Mouse (Mus musculus): ENCODE measurements around the gene Lrrc19. TPM values are rescaled to one million over a fixed set of nuclear protein-coding genes. Genes with fewer than 3 reads are reported as not detected.

Lrrc19 gene
- polyA plus RNA-seq, 1 experiment from 2014 or later = 0.81 TPM

DNA sequence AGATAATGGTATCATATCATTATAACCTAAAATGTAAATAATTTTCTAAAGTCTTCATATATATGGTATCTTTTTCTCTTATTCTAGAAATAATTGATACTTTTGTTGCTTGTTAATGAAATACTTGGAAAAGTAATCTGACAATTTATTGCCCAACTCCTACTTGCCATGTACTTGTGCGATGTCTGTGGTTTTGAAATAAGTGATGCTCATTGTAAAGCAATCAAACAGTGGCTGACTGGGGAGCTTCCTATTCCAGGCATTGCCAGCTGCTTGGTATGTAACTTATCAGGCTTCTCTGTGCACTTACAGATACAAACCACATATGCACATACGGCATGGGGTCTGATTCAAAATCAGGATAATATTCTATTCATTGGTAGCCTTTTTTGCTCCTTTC, 29.9 kb downstream of the Lrrc19 start:
- H3K4me3 ChIP-seq (replicated peaks) = no peak overlapping the region
- H3K27me3 ChIP-seq = no peaks in the 10 kb centered on the region
- no peaks in the 10 kb centered on the region for H3K9me3 ChIP-seq (replicated peaks)
- no peak overlapping the region for H3K4me2 ChIP-seq (replicated peaks)
- 49% methylated on average over 2 of the region's 2 CpGs for WGBS
- H3K4me1 ChIP-seq = 0 out of 2 replicates have a peak, but pooled peaks cover 3% of the 10 kb centered on the region
- no peak overlapping the region for H3K27ac ChIP-seq (replicated peaks)
- no peak for ATAC-seq (ENCODE audit: insufficient number of reproducible peaks, low FRiP score, low TSS enrichment, low read depth)
- H3K9ac ChIP-seq = no peak overlapping the region
- H3K36me3 ChIP-seq = 0 out of 2 replicates have a peak, but pooled peaks cover 5% of the 10 kb centered on the region

DNA sequence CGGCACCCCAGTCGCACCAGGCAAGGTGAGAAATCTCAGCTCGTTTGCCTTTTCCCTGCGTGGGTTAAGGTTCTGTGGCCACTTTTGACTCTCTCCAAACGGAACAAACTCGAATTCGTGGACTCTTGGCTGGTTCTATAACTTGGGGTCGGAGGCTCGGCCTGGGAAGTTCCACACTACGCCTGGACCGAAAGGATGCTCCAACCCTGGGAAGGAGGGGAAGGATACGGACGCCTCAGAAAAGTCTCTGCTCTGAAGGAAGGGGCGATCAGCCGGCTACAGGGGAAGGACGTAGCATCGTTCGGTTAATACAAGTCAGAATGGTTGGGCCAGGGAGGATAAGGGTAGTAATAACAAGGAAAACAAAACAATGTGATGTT, 35.3 kb downstream of the Lrrc19 start:
- H3K4me3 ChIP-seq (replicated peaks) = peak overlapping the region; percentile 74
- H3K36me3 ChIP-seq = no peaks in the 10 kb centered on the region
- H3K27me3 ChIP-seq = no peaks in the 10 kb centered on the region
- H3K9me3 ChIP-seq (replicated peaks) = no peaks in the 10 kb centered on the region
- peak overlapping the region; percentile 60 for H3K4me2 ChIP-seq (replicated peaks)
- WGBS = under 1% methylated on average over 18 of the region's 18 CpGs
- ATAC-seq (ENCODE audit: insufficient number of reproducible peaks, low FRiP score, low TSS enrichment, low read depth) = peak; percentile 73
- peak overlapping the region; percentile 85 for H3K27ac ChIP-seq (replicated peaks)
- 0 out of 2 replicates have a peak, but pooled peaks cover 3% of the 10 kb centered on the region for H3K4me1 ChIP-seq
- H3K9ac ChIP-seq = peak overlapping the region; percentile 73

- H3K4me3 ChIP-seq (replicated peaks) = peak within 1 kb of the TSS; percentile 74
- peak; percentile 100 for ATAC-seq (ENCODE audit: insufficient number of reproducible peaks, low FRiP score, low TSS enrichment, low read depth)
- peak within 1 kb of the TSS; percentile 73 for H3K9ac ChIP-seq
Observed at GRCm38 (mm10) chr4:94613972-94614626, 35.8 kb downstream of the Lrrc19 start, which contains the start of gene Ift74. Ift74 (plus strand) TSS chr4:94614491.

GRCm38 (mm10) chr4:94610339-94610738, 39.6 kb downstream of the Lrrc19 start:
- Histone ChIP-seq H3K27ac (replicated peaks) (no peak overlapping the region), H3K4me2 (replicated peaks) (no peak overlapping the region), H3K9ac (no peak overlapping the region), H3K9me3 (replicated peaks) (no peaks in the 10 kb centered on the region), H3K4me3 (replicated peaks) (no peak overlapping the region), H3K27me3 (no peaks in the 10 kb centered on the region), H3K4me1 (0 out of 2 replicates have a peak, but pooled peaks cover 1% of the 10 kb centered on the region), H3K36me3 (no peaks in the 10 kb centered on the region)
- WGBS = 73% methylated on average over 3 of the region's 3 CpGs
- ATAC-seq (ENCODE audit: insufficient number of reproducible peaks, low FRiP score, low TSS enrichment, low read depth) = no peak

More at GRCm38 (mm10) chr4:94613972-94614626, 35.8 kb downstream of the Lrrc19 start, which contains the start of gene Ift74:
- Histone ChIP-seq H3K36me3 (no peaks in the 10 kb centered on the region), H3K9me3 (replicated peaks) (no peaks in the 10 kb centered on the region), H3K27me3 (no peaks in the 10 kb centered on the region), H3K4me2 (replicated peaks) (peak within 1 kb of the TSS; percentile 60), H3K27ac (replicated peaks) (peak within 1 kb of the TSS; percentile 85), H3K4me1 (0 out of 2 replicates have a peak, but pooled peaks cover 3% of the 10 kb centered on the region)
- WGBS = 3% methylated on average over 29 of the region's 29 CpGs

GRCm38 (mm10) chr4:94605591-94605990, 44.4 kb downstream of the Lrrc19 start:
- Histone ChIP-seq H3K4me2 (replicated peaks) (no peak overlapping the region), H3K27ac (replicated peaks) (no peak overlapping the region), H3K4me1 (peaks cover 13% of the 10 kb centered on the region; the same call in 1 of the 2 replicates), H3K9ac (no peak overlapping the region), H3K4me3 (replicated peaks) (no peak overlapping the region), H3K27me3 (no peaks in the 10 kb centered on the region), H3K9me3 (replicated peaks) (no peaks in the 10 kb centered on the region), H3K36me3 (no peaks in the 10 kb centered on the region)
- no peak for ATAC-seq (ENCODE audit: insufficient number of reproducible peaks, low FRiP score, low TSS enrichment, low read depth)
- 83% methylated on average over 2 of the region's 2 CpGs for WGBS

DNA sequence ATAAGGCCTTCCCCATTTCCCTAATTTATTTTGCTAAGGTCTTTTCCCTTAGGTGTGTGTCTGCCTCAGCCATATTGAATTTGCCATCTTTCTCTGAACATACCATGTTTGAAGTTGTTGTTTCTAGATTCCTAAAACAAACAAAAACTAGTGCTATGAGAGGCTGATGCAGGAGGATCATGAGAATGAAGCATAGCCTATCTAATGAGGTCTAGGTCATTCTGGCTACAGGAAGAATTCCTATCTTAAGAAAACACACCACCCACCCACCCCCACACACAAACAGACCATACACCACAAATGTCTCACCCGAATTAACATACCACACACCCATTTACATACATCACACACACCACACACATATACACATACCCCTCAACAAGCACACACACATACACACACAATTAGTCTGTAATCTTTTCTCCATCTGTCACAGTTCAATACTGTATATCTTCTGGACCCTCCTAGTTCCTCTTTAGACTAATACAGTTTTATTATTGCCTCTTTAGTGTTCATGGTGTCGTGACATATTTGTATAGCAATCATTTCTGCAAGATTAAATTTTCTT, 45.4 kb downstream of the Lrrc19 start:
- 93% methylated on average over 2 of the region's 2 CpGs for WGBS
- no peak overlapping the region for H3K4me2 ChIP-seq (replicated peaks)
- no peak overlapping the region for H3K4me3 ChIP-seq (replicated peaks)
- no peak overlapping the region for H3K9ac ChIP-seq
- H3K4me1 ChIP-seq = peaks cover 13% of the 10 kb centered on the region; the same call in 1 of the 2 replicates
- H3K27me3 ChIP-seq = no peaks in the 10 kb centered on the region
- no peak overlapping the region for H3K27ac ChIP-seq (replicated peaks)
- ATAC-seq (ENCODE audit: insufficient number of reproducible peaks, low FRiP score, low TSS enrichment, low read depth) = no peak
- H3K9me3 ChIP-seq (replicated peaks) = no peaks in the 10 kb centered on the region
- no peaks in the 10 kb centered on the region for H3K36me3 ChIP-seq

- under 1% methylated on average over 61 of the region's 61 CpGs for WGBS
- Histone ChIP-seq H3K9me3 (replicated peaks) (no peaks in the 10 kb centered on the region), H3K4me1 (peaks cover 13% of the 10 kb centered on the region; the same call in 1 of the 2 replicates), H3K36me3 (no peaks in the 10 kb centered on the region), H3K27ac (replicated peaks) (peak within 1 kb of the TSS; percentile 93), H3K4me3 (replicated peaks) (peak within 1 kb of the TSS; percentile 84), H3K27me3 (no peaks in the 10 kb centered on the region), H3K4me2 (replicated peaks) (peak within 1 kb of the TSS; percentile 75), H3K9ac (peak within 1 kb of the TSS; percentile 82)
- peak; percentile 98 for ATAC-seq (ENCODE audit: insufficient number of reproducible peaks, low FRiP score, low TSS enrichment, low read depth)
Observed at GRCm38 (mm10) chr4:94603031-94603629, 46.8 kb downstream of the Lrrc19 start, which contains the start of gene Plaa. Plaa (minus strand) TSS chr4:94603244.

DNA sequence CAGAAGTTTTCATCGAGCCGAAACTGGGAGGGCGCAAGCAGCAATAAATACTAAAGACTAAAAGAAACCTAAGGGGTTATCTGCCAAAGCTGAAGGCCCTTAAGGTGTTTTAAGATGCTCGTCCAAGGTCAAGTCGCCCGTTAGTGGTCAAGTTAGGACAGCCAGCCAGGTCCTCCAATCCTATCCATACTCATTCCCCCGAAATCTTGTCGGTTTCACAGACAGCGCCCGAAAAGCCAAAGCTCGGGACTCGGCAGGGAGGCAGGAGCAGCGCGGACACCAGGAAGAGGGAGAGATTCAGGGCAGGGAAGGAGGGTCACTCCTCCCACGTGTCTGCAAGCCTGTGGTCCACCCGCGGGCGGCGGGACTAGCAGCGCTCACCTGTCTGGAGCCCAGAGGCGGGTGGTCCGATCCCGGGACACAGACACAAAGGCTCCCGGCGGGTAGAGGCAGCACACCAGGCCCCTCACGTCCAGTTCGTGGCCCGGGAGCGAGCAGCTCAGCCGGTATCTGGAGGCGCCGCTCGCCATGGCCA, 47.4 kb downstream of the Lrrc19 start:
- peak; percentile 62 for ATAC-seq (ENCODE audit: insufficient number of reproducible peaks, low FRiP score, low TSS enrichment, low read depth)
- H3K9me3 ChIP-seq (replicated peaks) = no peaks in the 10 kb centered on the region
- H3K27me3 ChIP-seq = no peaks in the 10 kb centered on the region
- H3K4me2 ChIP-seq (replicated peaks) = peak overlapping the region; percentile 75
- H3K9ac ChIP-seq = peak overlapping the region; percentile 82
- peak overlapping the region; percentile 84 for H3K4me3 ChIP-seq (replicated peaks)
- no peaks in the 10 kb centered on the region for H3K36me3 ChIP-seq
- H3K4me1 ChIP-seq = peaks cover 13% of the 10 kb centered on the region; the same call in 1 of the 2 replicates
- under 1% methylated on average over 33 of the region's 33 CpGs for WGBS
- H3K27ac ChIP-seq (replicated peaks) = peak overlapping the region; percentile 93

- no peaks in the 10 kb centered on the region for H3K9me3 ChIP-seq (replicated peaks)
- no peaks in the 10 kb centered on the region for H3K36me3 ChIP-seq
- H3K4me3 ChIP-seq (replicated peaks) = peak overlapping the region; percentile 84
- WGBS = 83% methylated on average over 4 of the region's 4 CpGs
- H3K4me2 ChIP-seq (replicated peaks) = peak overlapping the region; percentile 75; the same call in 1 of the 2 replicates
- no peak overlapping the region for H3K9ac ChIP-seq
- no peak for ATAC-seq (ENCODE audit: insufficient number of reproducible peaks, low FRiP score, low TSS enrichment, low read depth)
- no peaks in the 10 kb centered on the region for H3K27me3 ChIP-seq
- peaks cover 13% of the 10 kb centered on the region; the same call in 1 of the 2 replicates for H3K4me1 ChIP-seq
- no peak overlapping the region for H3K27ac ChIP-seq (replicated peaks)
Observed at GRCm38 (mm10) chr4:94601395-94601794, 48.5 kb downstream of the Lrrc19 start.

DNA sequence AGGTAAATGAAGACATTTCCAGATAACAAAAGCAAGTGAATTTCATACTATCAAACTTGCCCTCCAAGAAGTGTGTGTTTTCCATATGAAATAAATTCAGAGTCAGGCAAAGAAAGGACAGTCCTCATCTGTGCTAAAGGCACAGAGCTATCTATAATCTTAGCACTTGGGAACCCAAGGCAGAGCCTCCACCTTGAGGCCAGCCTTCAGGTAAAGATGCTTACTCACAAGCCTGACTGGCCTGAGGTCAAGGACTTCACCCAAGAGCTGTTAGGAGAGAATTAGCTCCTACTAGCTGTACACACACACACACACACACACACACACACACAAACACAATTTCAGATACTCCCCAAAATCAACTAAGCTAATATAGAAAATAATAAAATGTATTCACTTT, 57.2 kb downstream of the Lrrc19 start:
- Histone ChIP-seq H3K9me3 (replicated peaks) (no peaks in the 10 kb centered on the region), H3K27me3 (no peaks in the 10 kb centered on the region), H3K27ac (replicated peaks) (no peak overlapping the region), H3K4me3 (replicated peaks) (no peak overlapping the region), H3K9ac (no peak overlapping the region), H3K4me2 (replicated peaks) (no peak overlapping the region), H3K4me1 (no peaks in the 10 kb centered on the region), H3K36me3 (no peaks in the 10 kb centered on the region)
- no peak for ATAC-seq (ENCODE audit: insufficient number of reproducible peaks, low FRiP score, low TSS enrichment, low read depth)

DNA sequence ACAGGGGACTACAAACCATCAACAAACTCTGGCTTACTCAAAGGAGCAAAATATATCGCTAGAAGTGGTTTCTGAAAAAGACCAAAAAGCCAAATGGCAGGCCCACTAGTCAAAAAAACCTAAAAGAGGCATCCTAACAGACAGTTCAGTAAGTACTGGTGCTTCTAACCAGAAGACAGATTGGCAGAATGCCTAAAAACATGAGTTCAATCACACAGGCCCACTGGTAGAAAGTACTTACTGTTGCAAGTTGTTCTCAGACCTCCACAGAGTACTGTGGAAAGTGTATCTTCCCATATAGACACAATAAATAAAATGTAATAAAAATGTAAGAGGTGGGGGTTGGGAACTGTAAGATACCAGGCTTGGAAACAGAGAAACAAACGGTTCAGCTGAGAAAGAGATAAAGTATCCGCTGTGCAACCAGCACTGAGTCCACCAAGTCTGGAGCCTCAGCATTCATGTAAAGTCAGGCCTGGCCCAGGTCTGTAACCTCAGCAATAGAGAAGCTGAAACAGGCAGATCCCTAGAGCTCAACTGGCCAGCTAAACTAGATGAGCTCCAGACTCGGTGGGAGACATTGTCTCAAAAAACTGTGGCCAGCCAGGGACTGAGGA, 58.1 kb downstream of the Lrrc19 start:
- H3K4me3 ChIP-seq (replicated peaks) = no peak overlapping the region
- WGBS = 75% methylated on average over 4 of the region's 4 CpGs
- H3K4me2 ChIP-seq (replicated peaks) = no peak overlapping the region
- no peaks in the 10 kb centered on the region for H3K9me3 ChIP-seq (replicated peaks)
- H3K27me3 ChIP-seq = no peaks in the 10 kb centered on the region
- H3K36me3 ChIP-seq = no peaks in the 10 kb centered on the region
- ATAC-seq (ENCODE audit: insufficient number of reproducible peaks, low FRiP score, low TSS enrichment, low read depth) = no peak
- H3K9ac ChIP-seq = no peak overlapping the region
- no peak overlapping the region for H3K27ac ChIP-seq (replicated peaks)
- no peaks in the 10 kb centered on the region for H3K4me1 ChIP-seq

Measured in embryonic facial prominence, embryonic 15.5 days (tissue).